Comparison of ENCODE assay signal across 17 mouse cellular contexts in the genomic region with DNA sequence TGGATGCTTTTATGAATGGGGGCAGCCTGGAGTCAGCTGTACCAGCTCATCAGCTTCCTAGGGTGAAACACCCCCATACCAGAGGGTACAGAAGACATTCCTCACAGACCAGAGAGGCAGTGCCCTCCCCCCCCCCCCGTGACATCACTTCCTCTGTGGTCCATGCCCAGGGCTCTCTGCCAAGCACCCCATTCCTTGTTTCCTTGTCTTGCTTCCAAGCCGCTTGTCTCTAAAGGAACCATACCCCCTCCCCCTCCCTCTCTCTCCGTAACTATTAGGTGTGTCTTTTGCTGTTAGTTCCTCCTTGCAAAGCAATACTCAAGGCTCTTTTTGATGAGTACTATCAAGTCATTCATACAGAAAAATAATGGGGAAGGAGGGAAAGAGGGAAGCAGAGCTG. TPM values are rescaled to one million over a fixed set of nuclear protein-coding genes. Genes with fewer than 3 reads are reported as not detected.
"Had no signal": no experiment of that assay in that cellular context is flagged by ENCODE, and none has a peak within 500 bp of the region (broad histone marks: within the 10 kb centered on the region; RNA-seq: fewer than 3 reads in every experiment).

No protein-coding gene starts in this region.

- H3K9me3 ChIP-seq: limb, embryonic 10.5 days; limb, embryonic 13.5 days; liver, embryonic 12.5 days; liver, embryonic 15.5 days; midbrain, embryonic 12.5 days; midbrain, embryonic 15.5 days; neural tube, embryonic 13.5 days had no signal

- H3K4me2 ChIP-seq: limb, embryonic 13.5 days; liver, embryonic 12.5 days; liver, embryonic 15.5 days; midbrain, embryonic 12.5 days; midbrain, embryonic 15.5 days; neural tube, embryonic 13.5 days had no signal

- H3K36me3 ChIP-seq: limb, embryonic 10.5 days; limb, embryonic 13.5 days; liver, embryonic 12.5 days; liver, embryonic 15.5 days; midbrain, embryonic 12.5 days; midbrain, embryonic 15.5 days; neural tube, embryonic 13.5 days had no signal

- H3K4me3 ChIP-seq: limb, embryonic 10.5 days; limb, embryonic 13.5 days; liver, embryonic 12.5 days; liver, embryonic 15.5 days; midbrain, embryonic 12.5 days; midbrain, embryonic 15.5 days; neural tube, embryonic 13.5 days had no signal

- ATAC-seq: intestine, embryonic 16.5 days; liver, embryonic 12.5 days; midbrain, embryonic 15.5 days had no signal

- H3K9ac ChIP-seq: limb, embryonic 13.5 days; liver, embryonic 12.5 days; liver, embryonic 15.5 days; midbrain, embryonic 12.5 days; midbrain, embryonic 15.5 days; neural tube, embryonic 13.5 days had no signal

- H3K27ac ChIP-seq: limb, embryonic 10.5 days; limb, embryonic 13.5 days; liver, embryonic 12.5 days; liver, embryonic 15.5 days; macrophage; midbrain, embryonic 12.5 days; midbrain, embryonic 15.5 days; neural tube, embryonic 13.5 days had no signal

- DNase-seq: kidney, adult 18-20 months; kidney, adult 9 months; kidney, postnatal 14 days; kidney, postnatal 4 days; liver; thymus, adult 2 months; thymus, postnatal 14 days; thymus, postnatal 4 days had no signal

RNA-seq across cellular contexts. Expression of a gene that starts 4.6 kb away (rescaled TPM):
- polyA plus RNA-seq: macrophage had no signal
